Mouse (Mus musculus) stomach, embryonic 14.5 days (tissue): ENCODE measurements around the gene Lrriq4. TPM values are rescaled to one million over a fixed set of nuclear protein-coding genes. Genes with fewer than 3 reads are reported as not detected.
"Not testable (repeated sequence)": the region's sequence is repeated elsewhere in the genome, so short reads cannot be mapped to it uniquely, and the experiment has no call there.

Source experiments
- ATAC-seq: fragments of 200-750 bp; cut with Nextera tagmentation; 2 replicates; pipeline ENCODE4 v1.8.0; 2017; ENCODE audit warnings: low read depth, moderate TSS enrichment; ENCODE audit not compliant: insufficient number of reproducible peaks, insufficient read depth, low FRiP score
- H3K27ac ChIP-seq: fragments of 300-500 bp; sonication (generic); 2 replicates; pipeline ENCODE4 v1.5.1; 2014; ENCODE audit warnings: mild to moderate bottlenecking, low read length, moderate library complexity, mixed read lengths
- H3K27me3 ChIP-seq: fragments of 300-500 bp; sonication (generic); 2 replicates; pipeline ENCODE4 v1.6.1; 2014; ENCODE audit warnings: low read length, control low read depth, mixed read lengths; ENCODE audit not compliant: control insufficient read depth, insufficient read depth
- H3K36me3 ChIP-seq: fragments of 300-500 bp; sonication (generic); 2 replicates; pipeline ENCODE4 v1.6.1; 2014; ENCODE audit warnings: mild to moderate bottlenecking, control low read depth, low read length, moderate library complexity, mixed read lengths; ENCODE audit not compliant: control insufficient read depth, insufficient read depth
- H3K4me1 ChIP-seq: fragments of 300-500 bp; sonication (generic); 2 replicates; pipeline ENCODE4 v1.6.1; 2014; ENCODE audit warnings: low read length, control low read depth, mixed read lengths; ENCODE audit not compliant: control insufficient read depth, insufficient read depth
- H3K4me2 ChIP-seq: fragments of 300-500 bp; sonication (generic); replicated peaks from 2 replicates; pipeline ENCODE4 v1.6.1; 2014; ENCODE audit warnings: low read depth, low read length, control low read depth
- H3K4me3 ChIP-seq: fragments of 300-500 bp; sonication (generic); 2 replicates; pipeline ENCODE4 v1.5.1; 2014; ENCODE audit warnings: low read depth, low read length, control low read depth
- H3K9ac ChIP-seq: fragments of 300-500 bp; sonication (generic); replicated peaks from 2 replicates; pipeline ENCODE4 v1.6.1; 2014; ENCODE audit warnings: low read depth, mild to moderate bottlenecking, control low read depth, low read length, moderate library complexity, mixed read lengths
- H3K9me3 ChIP-seq: fragments of 300-500 bp; sonication (generic); 2 replicates; pipeline ENCODE4 v1.6.1; 2016; ENCODE audit warnings: low read depth, low read length, control low read depth; ENCODE audit not compliant: control insufficient read depth
- WGBS: fragments of 180-500 bp; shearing (Covaris S2); extraction: QIAGEN DNeasy Blood & Tissue Kit; methylation state at CpG from one replicate; pipeline ENCODE4 v1.1.7; 2014; 5-methylcytosine and 5-hydroxymethylcytosine counted together
- polyA plus RNA-seq: library from polyadenylated mRNA; unstranded; fragments of >200 nt; fragmentation: Nextera tagmentation; extraction: Ambion mirVana; gene quantifications from 2 replicates; pipeline ENCODE4 v1.2.1, GENCODE M21; 2014

The Lrriq4 gene
- polyA plus RNA-seq, 1 experiment from 2014 or later: not detected

DNA sequence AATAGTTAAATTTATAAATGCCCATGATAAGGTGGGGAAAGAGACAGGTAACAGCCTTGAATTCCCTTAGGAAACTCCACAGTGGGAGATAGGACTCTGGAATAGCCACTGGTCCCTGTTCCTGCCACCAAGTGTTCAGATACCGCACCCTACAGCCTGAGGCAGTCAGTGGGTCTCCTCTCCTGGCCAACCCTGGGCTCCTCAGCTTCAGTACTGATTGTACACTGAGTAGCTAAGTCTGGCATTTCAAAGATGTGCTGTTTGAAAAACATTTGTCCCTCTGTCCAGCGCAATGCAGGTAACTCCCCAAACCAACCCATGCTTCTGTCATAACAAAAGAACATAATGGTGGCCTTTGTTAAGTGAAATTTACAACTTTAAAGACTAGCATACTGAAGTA, 51.4 kb downstream of the Lrriq4 start:
- no peak overlapping the region for H3K9ac ChIP-seq
- ATAC-seq: no peak
- WGBS: 93% methylated on average over 2 of the region's 2 CpGs
- no peak overlapping the region for H3K4me2 ChIP-seq
- H3K4me1 ChIP-seq: no peaks in the 10 kb centered on the region
- no peaks in the 10 kb centered on the region for H3K36me3 ChIP-seq
- H3K27ac ChIP-seq: no peak overlapping the region
- no peak overlapping the region for H3K4me3 ChIP-seq
- no peaks in the 10 kb centered on the region for H3K27me3 ChIP-seq
- H3K9me3 ChIP-seq: no peaks in the 10 kb centered on the region

DNA sequence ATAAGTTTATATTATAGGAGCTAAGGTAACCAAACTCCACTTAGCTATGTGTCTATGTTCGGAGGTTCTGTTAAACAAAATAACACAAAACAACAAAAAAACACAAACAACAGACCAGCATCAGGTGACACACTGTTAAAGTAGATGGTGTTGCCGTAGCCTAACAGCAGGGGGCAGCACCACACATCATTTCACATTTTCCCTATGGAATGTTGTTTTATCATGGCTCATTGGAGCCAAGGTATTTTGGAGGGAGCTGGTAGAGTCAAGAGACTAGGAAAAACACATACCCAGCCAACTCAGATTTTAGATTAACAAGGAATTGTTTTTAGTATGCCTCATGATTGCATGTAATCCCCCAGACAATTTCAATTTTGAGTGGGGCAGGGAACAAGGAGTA, 52.0 kb downstream of the Lrriq4 start:
- 12% methylated on average over 2 of the region's 2 CpGs for WGBS
- Histone ChIP-seq H3K27ac (no peak overlapping the region), H3K4me1 (no peaks in the 10 kb centered on the region), H3K4me3 (no peak overlapping the region), H3K4me2 (no peak overlapping the region), H3K27me3 (no peaks in the 10 kb centered on the region), H3K36me3 (no peaks in the 10 kb centered on the region), H3K9me3 (no peaks in the 10 kb centered on the region), H3K9ac (no peak overlapping the region)
- ATAC-seq: no peak

DNA sequence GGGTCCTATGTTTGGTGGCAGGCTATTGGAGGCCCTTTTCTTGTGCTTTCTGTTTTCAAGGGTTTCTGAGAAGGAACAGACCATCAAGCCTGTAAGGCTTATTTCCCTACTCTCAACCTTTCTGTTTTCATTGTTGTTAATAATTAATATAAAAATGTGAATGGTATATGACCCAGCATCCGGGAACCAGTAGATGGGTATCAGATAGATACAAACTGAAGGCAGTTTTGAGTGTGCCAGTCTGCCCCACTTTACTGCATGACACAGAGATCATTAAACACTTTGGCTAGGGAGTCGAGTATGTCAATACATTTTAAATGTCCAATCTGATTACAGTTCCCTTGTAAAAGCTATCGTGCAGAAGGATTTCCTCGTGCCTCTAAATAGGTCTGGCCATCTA, 53.6 kb downstream of the Lrriq4 start:
- H3K4me1 ChIP-seq: no peaks in the 10 kb centered on the region
- no peaks in the 10 kb centered on the region for H3K9me3 ChIP-seq
- H3K4me2 ChIP-seq: no peak overlapping the region
- H3K9ac ChIP-seq: no peak overlapping the region
- WGBS: 51% methylated on average over 4 of the region's 4 CpGs
- no peak overlapping the region for H3K4me3 ChIP-seq
- H3K27me3 ChIP-seq: no peaks in the 10 kb centered on the region
- no peaks in the 10 kb centered on the region for H3K36me3 ChIP-seq
- H3K27ac ChIP-seq: no peak overlapping the region
- ATAC-seq: no peak

DNA sequence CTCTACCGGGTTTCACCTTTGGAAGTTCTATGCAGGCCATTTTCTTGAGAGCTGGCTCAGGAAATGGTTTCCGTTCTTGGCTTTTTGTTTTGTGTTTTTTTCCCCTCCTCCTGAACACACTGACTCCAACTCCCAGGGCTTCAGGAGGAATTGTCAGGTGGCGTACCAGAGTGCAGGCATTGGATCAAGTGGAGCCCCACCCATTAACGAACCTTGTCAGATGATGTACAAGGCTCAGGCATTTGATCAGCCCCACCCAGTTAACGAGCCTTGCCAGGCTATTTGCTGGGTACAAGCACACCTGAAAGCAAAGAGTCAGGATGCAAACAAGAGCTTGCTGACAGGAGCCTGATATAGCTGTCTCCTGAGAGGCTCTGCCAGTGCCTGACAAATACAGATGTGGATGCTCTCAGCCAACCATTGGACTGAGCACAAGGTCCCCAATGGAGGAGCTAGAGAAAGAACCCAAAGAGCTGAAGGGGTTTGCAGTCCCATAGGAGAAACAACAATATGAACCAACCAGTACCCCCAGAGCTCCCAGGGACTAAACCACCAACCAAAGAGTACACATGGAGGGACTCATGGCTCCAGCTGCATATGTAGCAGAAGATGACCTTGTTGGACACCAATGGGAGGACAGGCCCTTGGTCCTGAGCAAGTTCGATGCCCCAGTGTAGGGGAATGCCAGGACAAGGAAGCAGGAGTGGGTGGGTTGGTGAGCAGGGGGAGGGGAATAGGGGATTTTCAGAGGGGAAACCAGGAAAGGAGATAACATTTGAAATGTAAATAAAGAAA, 55.6 kb downstream of the Lrriq4 start, which contains the start of gene Lrrc31:
Gene Lrrc31 (minus strand): TSS at position 133 of the 795 bp plus-strand sequence.
- 72% methylated on average over 6 of the region's 6 CpGs for WGBS
- H3K9me3 ChIP-seq, H3K9ac ChIP-seq, H3K36me3 ChIP-seq, H3K4me1 ChIP-seq, H3K4me2 ChIP-seq, H3K27me3 ChIP-seq, H3K4me3 ChIP-seq, H3K27ac ChIP-seq, ATAC-seq: not testable (repeated sequence)

DNA sequence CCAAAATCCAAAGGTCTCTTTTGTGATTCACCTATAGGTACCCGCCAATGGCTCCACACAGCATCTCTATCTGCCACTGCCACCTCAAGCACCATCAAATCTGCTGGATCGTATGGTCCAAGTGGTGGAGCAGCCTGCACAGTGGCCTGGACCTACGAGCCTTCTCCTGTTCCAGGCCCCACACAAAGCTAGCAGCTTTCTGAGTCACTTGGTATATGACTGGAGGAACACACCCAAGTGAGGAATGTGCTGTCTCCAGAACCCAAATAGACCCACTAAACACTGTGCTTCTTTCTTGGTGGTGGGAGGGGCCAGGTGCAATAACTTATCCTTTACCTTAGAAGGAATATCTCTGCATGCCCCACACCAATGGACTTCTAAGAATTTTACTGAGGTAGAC, 61.7 kb downstream of the Lrriq4 start:
- Histone ChIP-seq H3K4me2 (no peak overlapping the region), H3K27ac (no peak overlapping the region), H3K9me3 (no peaks in the 10 kb centered on the region), H3K4me1 (no peaks in the 10 kb centered on the region), H3K9ac (no peak overlapping the region), H3K36me3 (no peaks in the 10 kb centered on the region), H3K27me3 (no peaks in the 10 kb centered on the region), H3K4me3 (no peak overlapping the region)
- no peak for ATAC-seq
- 81% methylated on average over 3 of the region's 3 CpGs for WGBS

DNA sequence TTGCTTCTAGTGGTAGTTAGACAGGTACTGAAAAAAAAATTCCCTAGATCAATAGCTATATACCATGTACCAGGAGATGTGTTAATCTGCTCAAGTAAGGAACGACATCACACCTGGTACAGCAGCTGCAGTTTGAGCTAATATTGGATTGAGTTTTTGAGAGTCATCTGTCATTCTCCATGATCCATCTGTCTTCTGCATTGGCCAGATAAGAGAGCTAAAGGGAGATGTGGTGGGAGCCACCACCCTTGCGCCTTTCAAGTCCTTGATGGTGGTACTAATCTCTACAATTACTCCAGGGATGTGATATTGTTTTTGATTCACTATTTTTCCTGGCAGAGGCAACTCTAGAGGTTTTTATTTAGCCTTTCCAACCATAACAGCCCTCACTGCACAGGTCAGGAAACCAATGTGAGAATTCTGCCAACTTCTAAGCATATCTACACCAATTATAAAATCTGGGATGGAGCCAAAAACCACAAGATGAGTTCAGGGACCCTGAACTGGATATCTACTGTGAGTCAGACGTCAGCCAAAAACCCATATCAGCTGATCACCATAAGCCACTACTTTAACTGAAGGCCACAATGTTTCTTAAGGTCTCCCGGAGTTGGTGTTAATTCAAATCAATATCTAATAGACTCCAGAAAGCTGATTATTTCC, 62.4 kb downstream of the Lrriq4 start:
- no peaks in the 10 kb centered on the region for H3K27me3 ChIP-seq
- no peaks in the 10 kb centered on the region for H3K4me1 ChIP-seq
- H3K27ac ChIP-seq: no peak overlapping the region
- no peaks in the 10 kb centered on the region for H3K9me3 ChIP-seq
- no peaks in the 10 kb centered on the region for H3K36me3 ChIP-seq
- no peak overlapping the region for H3K9ac ChIP-seq
- ATAC-seq: no peak
- no peak overlapping the region for H3K4me2 ChIP-seq
- 77% methylated on average over 4 of the region's 4 CpGs for WGBS
- H3K4me3 ChIP-seq: no peak overlapping the region

DNA sequence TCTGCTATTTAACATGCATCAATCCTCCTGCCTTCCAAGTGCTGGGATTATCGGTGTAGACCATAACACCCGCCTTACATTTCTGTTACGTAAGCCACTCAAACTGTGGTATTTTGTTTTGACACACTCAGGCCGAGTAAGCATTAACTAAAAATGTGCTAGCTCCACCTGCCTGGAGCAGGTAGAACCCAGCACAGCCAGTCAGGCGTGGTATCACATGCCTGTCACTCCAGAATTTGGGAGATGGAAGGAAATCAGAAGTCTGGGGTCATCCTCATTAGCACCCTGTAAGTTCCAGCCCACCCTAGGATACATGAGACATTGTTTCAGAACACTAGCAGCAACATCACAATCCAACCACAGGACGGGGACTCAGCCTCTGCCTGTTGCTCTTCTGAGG, 65.9 kb downstream of the Lrriq4 start:
- Histone ChIP-seq H3K27ac (no peak overlapping the region), H3K4me3 (no peak overlapping the region), H3K4me1 (no peaks in the 10 kb centered on the region), H3K9ac (no peak overlapping the region), H3K4me2 (no peak overlapping the region), H3K27me3 (no peaks in the 10 kb centered on the region), H3K36me3 (no peaks in the 10 kb centered on the region), H3K9me3 (no peaks in the 10 kb centered on the region)
- no peak for ATAC-seq
- 76% methylated on average over 6 of the region's 6 CpGs for WGBS

DNA sequence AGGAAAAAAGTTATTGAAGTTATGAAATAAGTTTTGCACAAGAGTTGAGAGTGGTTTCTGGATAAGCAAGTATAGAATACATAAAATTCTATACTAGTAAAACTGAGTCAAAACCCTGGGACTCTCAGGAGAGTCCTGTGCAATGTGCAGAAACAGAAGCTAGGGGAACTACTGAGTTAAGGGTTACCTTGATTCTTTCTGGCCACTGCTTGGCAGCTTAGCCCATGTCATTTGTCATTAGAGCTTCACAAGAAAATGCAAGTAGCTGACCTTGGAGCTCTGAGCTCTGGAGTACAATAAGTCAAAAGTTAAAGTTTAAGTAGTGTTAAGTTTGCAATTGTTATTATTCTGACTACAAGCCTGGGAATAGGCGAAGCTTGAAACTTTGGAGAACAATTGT, 69.0 kb downstream of the Lrriq4 start:
- 53% methylated on average over 1 of the region's 1 CpGs for WGBS

More for the DNA sequence above, 69.0 kb downstream of the Lrriq4 start:
- H3K4me3 ChIP-seq: no peak overlapping the region
- no peak overlapping the region for H3K27ac ChIP-seq
- H3K4me2 ChIP-seq: no peak overlapping the region
- no peaks in the 10 kb centered on the region for H3K4me1 ChIP-seq
- no peaks in the 10 kb centered on the region for H3K9me3 ChIP-seq
- no peak for ATAC-seq
- H3K27me3 ChIP-seq: no peaks in the 10 kb centered on the region
- no peak overlapping the region for H3K9ac ChIP-seq
- H3K36me3 ChIP-seq: no peaks in the 10 kb centered on the region
